Mouse (Mus musculus) olfactory bulb, adult 2 months (tissue): ENCODE results near the gene Cnn2.

Experiments
- CTCF ChIP-seq: fragments of 200-500 bp; IDR thresholded peaks from 2 replicates; pipeline ENCODE4 v1.5.1; 2012; ENCODE audit warnings: low read depth, mild to moderate bottlenecking, low read length, moderate library complexity; ENCODE audit not compliant: insufficient read depth
- POLR2A ChIP-seq: fragments of 200-500 bp; IDR thresholded peaks from 2 replicates; pipeline ENCODE4 v1.6.1; 2012; ENCODE audit warnings: mild to moderate bottlenecking, low read depth, low read length, moderate library complexity; ENCODE audit not compliant: insufficient read depth

DNA sequence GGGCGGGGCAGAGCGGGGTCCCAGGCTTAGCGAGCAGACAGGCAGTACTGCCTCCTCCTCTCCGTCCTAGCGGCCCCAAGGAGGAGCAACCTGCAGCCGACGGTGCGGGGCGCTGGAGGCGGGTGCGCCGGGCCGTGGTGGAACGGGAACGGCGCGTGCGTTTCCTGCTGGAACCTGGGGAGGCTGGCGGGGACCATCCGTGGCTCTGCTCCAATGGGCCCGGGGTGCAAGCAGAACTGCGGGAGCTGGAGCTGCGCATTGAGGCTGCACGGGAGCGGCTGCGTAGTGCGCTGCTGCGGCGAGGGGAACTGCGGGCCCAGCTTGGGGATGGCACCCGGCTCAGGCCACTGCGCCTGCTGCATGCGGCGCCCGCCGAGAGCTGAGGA, 11.7 kb upstream of the Cnn2 start:
- TF ChIP-seq CTCF, result no peak
- no peak for TF ChIP-seq POLR2A
